Mouse (Mus musculus) MEL (cell line): Measurements from ENCODE around the gene Cse1l.

Experiments used
- CTCF ChIP-seq, 3 experiments: IDR thresholded peaks in 2 of 3; conservative IDR thresholded peaks in 1 of 3; 2 replicates each; pipeline ENCODE4 v1.5.1; 2011 to 2012; ENCODE audit warnings: low read length in 3 of 3, low read depth in 2 of 3, mild to moderate bottlenecking in 2 of 3, improper control_type of control experiment in 1 of 3, inconsistent platforms in 1 of 3, mixed read lengths in 1 of 3, moderate library complexity in 1 of 3; ENCODE audit not compliant: control insufficient read depth in 1 of 3, insufficient read depth in 1 of 3, poor library complexity in 1 of 3, severe bottlenecking in 1 of 3
- GATA1 ChIP-seq: IDR thresholded peaks from 2 replicates; pipeline ENCODE4 v1.6.1; 2011; ENCODE audit warnings: low read depth, low read length, improper control_type of control experiment
- MAZ ChIP-seq: IDR thresholded peaks from 2 replicates; pipeline ENCODE4 v1.6.1; 2012; ENCODE audit warnings: low read depth, mild to moderate bottlenecking, inconsistent platforms, low read length, improper control_type of control experiment
- POLR2A ChIP-seq, 2 experiments: IDR thresholded peaks; 2 replicates each; pipeline ENCODE4 v1.6.1; 2011 to 2012; ENCODE audit warnings: low read length in 2 of 2, mild to moderate bottlenecking in 2 of 2, control low read depth in 1 of 2, improper control_type of control experiment in 1 of 2, low read depth in 1 of 2, moderate library complexity in 1 of 2; ENCODE audit not compliant: control insufficient read depth in 1 of 2, insufficient read depth in 1 of 2, poor library complexity in 1 of 2
- RAD21 ChIP-seq: IDR thresholded peaks from 2 replicates; pipeline ENCODE4 v1.6.1; 2011; ENCODE audit warnings: mild to moderate bottlenecking, low read depth, low read length, improper control_type of control experiment
- USF1 ChIP-seq: IDR thresholded peaks from 2 replicates; pipeline ENCODE4 v1.6.1; 2014; ENCODE audit warnings: low read depth, mild to moderate bottlenecking, inconsistent platforms, low read length, improper control_type of control experiment, moderate library complexity

GRCm38 (mm10) chr2:166859214-166859613, 46.6 kb upstream of the Cse1l start:
- no peak for TF ChIP-seq USF1
- no peak for TF ChIP-seq MAZ
- no peak for TF ChIP-seq POLR2A (IDR thresholded peaks at IDR 0.05; ENCODE audit: control insufficient read depth in 1 of 2, insufficient read depth in 1 of 2, low read depth in 1 of 2, low read length in 2 of 2, poor library complexity in 1 of 2)
- no peak for TF ChIP-seq CTCF (IDR thresholded peaks at IDR 0.05 in 2 of 3, conservative IDR thresholded peaks at IDR 0.05 in 1 of 3; ENCODE audit: control insufficient read depth in 1 of 3, insufficient read depth in 1 of 3, low read depth in 2 of 3, low read length in 3 of 3, poor library complexity in 1 of 3, severe bottlenecking in 1 of 3)
- TF ChIP-seq RAD21: no peak
- TF ChIP-seq GATA1: no peak
